Mouse (Mus musculus) MEL (cell line): Measurements from ENCODE around the gene Hfe. TPM values are rescaled to one million over a fixed set of nuclear protein-coding genes. Genes with fewer than 3 reads are reported as not detected.

ENCODE experiments used
- DNase-seq: peaks from one replicate; pipeline ENCODE4 v3.0.0; 2011; ENCODE audit warnings: low read depth, low spot score
- H3K27ac ChIP-seq: 2 replicates; pipeline ENCODE4 v1.5.1; 2012; ENCODE audit warnings: low read depth, mild to moderate bottlenecking, control low read depth, low read length, moderate library complexity; ENCODE audit not compliant: control insufficient read depth
- H3K27me3 ChIP-seq, 2 experiments: fragments of 150-350 bp in 1 of 2; sonication (generic) in 1 of 2; 2 replicates each; pipeline ENCODE4 v1.6.1; 2012; ENCODE audit warnings: low read length in 2 of 2, mild to moderate bottlenecking in 2 of 2, improper control_type of control experiment in 1 of 2, moderate library complexity in 1 of 2; ENCODE audit not compliant: insufficient read depth in 2 of 2, control insufficient read depth in 1 of 2
- H3K36me3 ChIP-seq, 2 experiments: 2 replicates each; pipeline ENCODE4 v1.6.1; 2012 to 2014; ENCODE audit warnings: low read length in 2 of 2, improper control_type of control experiment in 1 of 2, inconsistent platforms in 1 of 2, mild to moderate bottlenecking in 1 of 2; ENCODE audit not compliant: insufficient read depth in 2 of 2, control insufficient read depth in 1 of 2
- H3K4me1 ChIP-seq, 2 experiments: fragments of 150-350 bp in 1 of 2; sonication (generic) in 1 of 2; 2 replicates each; pipeline ENCODE4 v1.6.1; 2012; ENCODE audit warnings: low read length in 2 of 2, improper control_type of control experiment in 1 of 2, mild to moderate bottlenecking in 1 of 2; ENCODE audit not compliant: insufficient read depth in 2 of 2, control insufficient read depth in 1 of 2
- H3K4me3 ChIP-seq, 2 experiments: fragments of 150-350 bp in 1 of 2; sonication (generic) in 1 of 2; 2 replicates each; pipeline ENCODE4 v1.5.1; 2012; ENCODE audit warnings: low read depth in 2 of 2, low read length in 2 of 2, mild to moderate bottlenecking in 2 of 2, moderate library complexity in 2 of 2, control low read depth in 1 of 2, improper control_type of control experiment in 1 of 2; ENCODE audit not compliant: control insufficient read depth in 1 of 2, insufficient read depth in 1 of 2
- H3K79me2 ChIP-seq: 2 replicates; pipeline ENCODE4 v1.6.1; 2012; ENCODE audit warnings: mild to moderate bottlenecking, low read length, moderate library complexity; ENCODE audit not compliant: control insufficient read depth, poor library complexity, insufficient read depth
- H3K9ac ChIP-seq: 2 replicates; pipeline ENCODE4 v1.6.1; 2012; ENCODE audit warnings: low read depth, mild to moderate bottlenecking, control low read depth, low read length, moderate library complexity; ENCODE audit not compliant: control insufficient read depth, poor library complexity, severe bottlenecking
- H3K9me3 ChIP-seq: fragments of 150-350 bp; sonication (generic); replicated peaks from 2 replicates; pipeline ENCODE4 v1.6.1; 2012; ENCODE audit warnings: mild to moderate bottlenecking, low read length, improper control_type of control experiment, moderate library complexity; ENCODE audit not compliant: insufficient read depth
- BHLHE40 ChIP-seq: IDR thresholded peaks from 2 replicates; pipeline ENCODE4 v1.6.1; 2012; ENCODE audit warnings: low read depth, mild to moderate bottlenecking, inconsistent platforms, low read length, improper control_type of control experiment, borderline replicate concordance
- CTCF ChIP-seq, 3 experiments: IDR thresholded peaks in 2 of 3; conservative IDR thresholded peaks in 1 of 3; 2 replicates each; pipeline ENCODE4 v1.5.1; 2011 to 2012; ENCODE audit warnings: low read length in 3 of 3, low read depth in 2 of 3, mild to moderate bottlenecking in 2 of 3, improper control_type of control experiment in 1 of 3, inconsistent platforms in 1 of 3, mixed read lengths in 1 of 3, moderate library complexity in 1 of 3; ENCODE audit not compliant: control insufficient read depth in 1 of 3, insufficient read depth in 1 of 3, poor library complexity in 1 of 3, severe bottlenecking in 1 of 3
- ELF1 ChIP-seq: IDR thresholded peaks from 2 replicates; pipeline ENCODE4 v1.6.1; 2014; ENCODE audit warnings: low read depth, mild to moderate bottlenecking, inconsistent platforms, low read length, improper control_type of control experiment, moderate library complexity
- ETS1 ChIP-seq: IDR thresholded peaks from 2 replicates; pipeline ENCODE4 v1.6.1; 2012; ENCODE audit warnings: low read depth, mild to moderate bottlenecking, inconsistent platforms, low read length, improper control_type of control experiment, moderate library complexity
- GABPA ChIP-seq: IDR thresholded peaks from 2 replicates; pipeline ENCODE4 v1.6.1; 2012; ENCODE audit warnings: low read depth, mild to moderate bottlenecking, inconsistent platforms, low read length, improper control_type of control experiment, moderate library complexity
- HCFC1 ChIP-seq: IDR thresholded peaks from 2 replicates; pipeline ENCODE4 v1.6.1; 2012; ENCODE audit warnings: low read depth, mild to moderate bottlenecking, inconsistent platforms, low read length, improper control_type of control experiment, moderate library complexity
- JUND ChIP-seq: IDR thresholded peaks from 2 replicates; pipeline ENCODE4 v1.6.1; 2011; ENCODE audit warnings: low read depth, mild to moderate bottlenecking, improper control_type of control experiment, low read length
- MAFK ChIP-seq: IDR thresholded peaks from 2 replicates; pipeline ENCODE4 v1.6.1; 2011; ENCODE audit warnings: low read depth, mild to moderate bottlenecking, low read length, improper control_type of control experiment, borderline replicate concordance
- MEF2A ChIP-seq: IDR thresholded peaks from 2 replicates; pipeline ENCODE4 v1.6.1; 2014; ENCODE audit warnings: low read depth, mild to moderate bottlenecking, inconsistent platforms, low read length, improper control_type of control experiment; ENCODE audit not compliant: poor library complexity, insufficient replicate concordance, severe bottlenecking; ENCODE audit errors: extremely low read depth
- MYC ChIP-seq: IDR thresholded peaks from 2 replicates; pipeline ENCODE4 v1.6.1; 2011; ENCODE audit warnings: low read depth, mild to moderate bottlenecking, low read length, improper control_type of control experiment, moderate library complexity
- RCOR1 ChIP-seq: IDR thresholded peaks from 2 replicates; pipeline ENCODE4 v1.6.1; 2012; ENCODE audit warnings: low read depth, mild to moderate bottlenecking, inconsistent platforms, low read length, improper control_type of control experiment
- SMC3 ChIP-seq: IDR thresholded peaks from 2 replicates; pipeline ENCODE4 v1.6.1; 2011; ENCODE audit warnings: low read depth, low read length, improper control_type of control experiment
- TAL1 ChIP-seq: IDR thresholded peaks from 2 replicates; pipeline ENCODE4 v1.6.1; 2012; ENCODE audit warnings: mild to moderate bottlenecking, inconsistent platforms, low read length, moderate library complexity, mixed read lengths
- USF1 ChIP-seq: IDR thresholded peaks from 2 replicates; pipeline ENCODE4 v1.6.1; 2014; ENCODE audit warnings: low read depth, mild to moderate bottlenecking, inconsistent platforms, low read length, improper control_type of control experiment, moderate library complexity
- USF2 ChIP-seq, 2 experiments: IDR thresholded peaks; 2 replicates each; pipeline ENCODE4 v1.6.1; 2011 to 2012; ENCODE audit warnings: improper control_type of control experiment in 2 of 2, low read length in 2 of 2, borderline replicate concordance in 1 of 2, inconsistent platforms in 1 of 2, low read depth in 1 of 2, mild to moderate bottlenecking in 1 of 2; ENCODE audit not compliant: insufficient read depth in 1 of 2
- ZNF384 ChIP-seq: IDR thresholded peaks from 2 replicates; pipeline ENCODE4 v1.6.1; 2012; ENCODE audit warnings: low read depth, mild to moderate bottlenecking, inconsistent platforms, low read length, improper control_type of control experiment
- polyA plus RNA-seq, 2 experiments: library from polyadenylated mRNA; stranded (reverse) in 1 of 2; unstranded in 1 of 2; fragments of >175 nt in 1 of 2; fragments of >200 nt in 1 of 2; gene quantifications; 2 replicates each; pipeline versions ENCODE4 v1.2.1 to v1.2.4; 2012; ENCODE audit warnings: low replicate concordance in 2 of 2, low read depth in 1 of 2; ENCODE audit not compliant: insufficient read length in 2 of 2, insufficient read depth in 1 of 2, missing spikeins in 1 of 2
- total RNA-seq: library from RNA; depleted of rRNA; stranded (reverse); fragments of 300-350 nt; gene quantifications from 2 replicates; pipeline ENCODE4 v1.2.3, GENCODE M21; 2012

The Hfe gene
- total and polyA plus RNA-seq, 3 experiments, result not detected

DNA sequence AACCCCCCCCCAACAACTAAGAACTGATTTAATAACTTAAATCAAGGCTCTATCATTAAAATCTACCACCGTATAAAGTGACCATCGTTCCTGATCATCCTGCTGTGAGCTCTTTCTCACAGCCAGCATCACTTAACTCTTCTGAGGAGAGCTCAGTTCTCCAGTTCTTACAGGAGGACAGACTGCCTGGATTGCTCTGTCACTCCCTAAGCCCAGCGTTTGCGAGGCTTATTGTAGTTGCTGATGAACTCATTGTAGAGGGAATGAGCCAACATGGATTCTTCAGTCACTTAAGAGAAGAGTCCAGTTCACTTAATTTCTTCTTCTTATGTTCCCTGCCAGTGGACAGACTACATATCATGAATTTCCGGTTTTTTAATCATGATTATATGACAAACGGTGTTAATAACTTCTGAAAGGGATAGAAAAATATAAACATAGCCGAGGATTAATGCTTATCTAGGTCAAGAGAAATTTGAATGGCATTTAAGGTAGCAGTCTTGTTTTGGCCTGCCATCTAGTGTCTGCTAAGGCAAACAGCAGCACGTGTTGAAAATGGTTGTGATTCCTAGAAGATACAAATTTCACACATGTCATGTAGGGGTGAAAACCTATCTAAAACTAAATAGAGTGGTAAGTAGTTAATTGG, 21.6 kb upstream of the Hfe start (continued):
- no peak for TF ChIP-seq MAFK

DNA sequence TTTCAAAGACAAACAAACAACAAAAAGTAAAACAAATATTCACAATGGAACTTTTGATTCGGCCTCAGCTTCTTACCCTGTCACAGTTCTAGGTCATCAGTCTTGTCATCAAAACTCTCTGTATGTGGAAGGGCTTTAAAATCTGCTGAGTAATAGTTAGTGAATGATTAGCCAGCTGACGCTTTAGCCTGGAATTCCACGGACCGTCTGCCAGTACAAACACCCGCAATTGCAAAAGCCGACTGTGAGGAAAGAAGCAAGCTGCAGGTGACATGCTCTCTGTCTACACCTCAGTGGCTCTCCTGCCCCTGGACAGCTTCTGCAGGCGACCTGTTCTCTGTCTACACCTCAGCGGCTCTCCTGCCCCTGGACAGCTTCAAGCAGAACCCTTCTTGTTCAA, 19.8 kb upstream of the Hfe start:
- H3K36me3 ChIP-seq, result peaks cover 0 to 2% of the 10 kb centered on the region in 2 experiments; a peak in 2 of 4 replicates
- DNase-seq, result no peak
- H3K27ac ChIP-seq, result no peak overlapping the region
- no peaks in the 10 kb centered on the region for H3K27me3 ChIP-seq
- TF ChIP-seq JUND, result no peak
- TF ChIP-seq SMC3, result no peak
- no peak for TF ChIP-seq USF1
- TF ChIP-seq GABPA, result no peak
- no peak for TF ChIP-seq TAL1
- no peak for TF ChIP-seq RCOR1
- no peak for TF ChIP-seq BHLHE40
- no peak for TF ChIP-seq USF2 (IDR thresholded peaks at IDR 0.05; ENCODE audit: borderline replicate concordance in 1 of 2, insufficient read depth in 1 of 2, low read depth in 1 of 2, low read length in 2 of 2)
- no peak for TF ChIP-seq MEF2A
- H3K9me3 ChIP-seq, result no peaks in the 10 kb centered on the region
- peaks cover 0 to 5% of the 10 kb centered on the region in 2 experiments; a peak in 2 of 4 replicates for H3K4me1 ChIP-seq
- H3K79me2 ChIP-seq, result no peaks in the 10 kb centered on the region
- H3K4me3 ChIP-seq, result no peak overlapping the region
- no peak overlapping the region for H3K9ac ChIP-seq

DNA sequence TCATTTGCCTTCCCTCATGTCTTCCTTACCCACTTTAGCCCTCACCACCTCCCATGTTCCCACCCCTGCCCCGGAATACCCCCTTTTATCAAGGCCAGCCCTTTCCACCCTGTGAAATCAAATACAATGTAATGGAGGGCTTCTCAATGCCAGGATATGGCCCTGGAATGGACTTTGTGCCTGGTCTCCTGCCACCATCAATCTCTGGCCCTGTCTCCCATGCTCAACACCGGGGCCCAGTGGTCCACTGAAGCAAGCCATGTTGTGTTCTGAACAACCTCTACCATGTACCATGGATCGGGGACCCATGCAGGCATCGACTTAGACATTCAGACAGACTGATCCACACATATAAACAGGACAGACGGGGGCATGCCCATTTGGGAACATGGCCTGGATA, 19.1 kb upstream of the Hfe start:
- Histone ChIP-seq H3K27me3 (no peaks in the 10 kb centered on the region), H3K4me1 (peaks cover 3 to 11% of the 10 kb centered on the region in 2 experiments), H3K27ac (no peak overlapping the region), H3K9ac (no peak overlapping the region), H3K4me3 (no peak overlapping the region), H3K79me2 (no peaks in the 10 kb centered on the region), H3K36me3 (peaks cover 0 to 9% of the 10 kb centered on the region in 2 experiments; a peak in 2 of 4 replicates), H3K9me3 (no peaks in the 10 kb centered on the region)
- TF ChIP-seq CTCF (IDR thresholded peaks at IDR 0.05 in 2 of 3, conservative IDR thresholded peaks at IDR 0.05 in 1 of 3; ENCODE audit: control insufficient read depth in 1 of 3, insufficient read depth in 1 of 3, low read depth in 2 of 3, low read length in 3 of 3, poor library complexity in 1 of 3, severe bottlenecking in 1 of 3) (no peak), HCFC1 (no peak), MEF2A (no peak), ELF1 (no peak), ZNF384 (no peak), MYC (no peak), ETS1 (no peak)
- no peak for DNase-seq
